Mouse (Mus musculus) liver, embryonic 11.5 days (tissue): ENCODE data around the gene Pxn. TPM values are rescaled to one million over a fixed set of nuclear protein-coding genes. Genes with fewer than 3 reads are reported as not detected.
A peak's percentile ranks its signal among the peaks of the same experiment; 100 is the strongest.
"Not testable (repeated sequence)": the region's sequence is repeated elsewhere in the genome, so short reads cannot be mapped to it uniquely, and the experiment has no call there.

Experiments used
- ATAC-seq: fragments of 200-750 bp; cut with Nextera tagmentation; replicated peaks from 2 replicates; pipeline ENCODE4 v1.8.0; 2017; ENCODE audit warnings: moderate number of reproducible peaks, mild to moderate bottlenecking, moderate TSS enrichment, moderate library complexity; ENCODE audit not compliant: low FRiP score
- DNase-seq: peaks from one replicate; pipeline ENCODE4 v3.0.0-alpha.2; 2017; ENCODE audit warnings: low spot score
- H3K27ac ChIP-seq: fragments of 300-500 bp; sonication (generic); 2 replicates; pipeline ENCODE4 v1.5.1; 2014; ENCODE audit warnings: mild to moderate bottlenecking, low read depth, low read length, control low read depth
- H3K27me3 ChIP-seq: fragments of 300-500 bp; sonication (generic); replicated peaks from 2 replicates; pipeline ENCODE4 v1.6.1; 2014; ENCODE audit warnings: low read length, mixed read lengths; ENCODE audit not compliant: control insufficient read depth, insufficient read depth
- H3K36me3 ChIP-seq: fragments of 300-500 bp; sonication (generic); 2 replicates; pipeline ENCODE4 v1.6.1; 2014; ENCODE audit warnings: mild to moderate bottlenecking, low read length, moderate library complexity, mixed read lengths; ENCODE audit not compliant: control insufficient read depth, insufficient read depth
- H3K4me1 ChIP-seq: fragments of 300-500 bp; sonication (generic); replicated peaks from 2 replicates; pipeline ENCODE4 v1.6.1; 2014; ENCODE audit warnings: low read length, mixed read lengths; ENCODE audit not compliant: control insufficient read depth, insufficient read depth
- H3K4me2 ChIP-seq: fragments of 300-500 bp; sonication (generic); 2 replicates; pipeline ENCODE4 v1.6.1; 2014; ENCODE audit warnings: mild to moderate bottlenecking, control low read depth, moderate library complexity
- H3K4me3 ChIP-seq: fragments of 300-500 bp; sonication (generic); 2 replicates; pipeline ENCODE4 v1.5.1; 2014; ENCODE audit warnings: low read depth, low read length, control low read depth
- H3K9ac ChIP-seq: fragments of 300-500 bp; sonication (generic); 2 replicates; pipeline ENCODE4 v1.6.1; 2014; ENCODE audit warnings: low read depth, low read length, control low read depth
- H3K9me3 ChIP-seq: fragments of 300-500 bp; sonication (generic); 2 replicates; pipeline ENCODE4 v1.6.1; 2016; ENCODE audit warnings: low read length, inconsistent platforms, mixed read lengths; ENCODE audit not compliant: control insufficient read depth
- WGBS: fragments of 180-500 bp; shearing (Covaris S2); extraction: QIAGEN DNeasy Blood & Tissue Kit; methylation state at CpG from one replicate; pipeline ENCODE4 v1.1.7; 2014; 5-methylcytosine and 5-hydroxymethylcytosine counted together
- polyA plus RNA-seq: library from polyadenylated mRNA; unstranded; fragments of >200 nt; fragmentation: Nextera tagmentation; extraction: Ambion mirVana; gene quantifications from 2 replicates; pipeline ENCODE4 v1.2.1, GENCODE M21; 2014

The Pxn gene
- polyA plus RNA-seq, 1 experiment from 2014 or later = 12.4 TPM

DNA sequence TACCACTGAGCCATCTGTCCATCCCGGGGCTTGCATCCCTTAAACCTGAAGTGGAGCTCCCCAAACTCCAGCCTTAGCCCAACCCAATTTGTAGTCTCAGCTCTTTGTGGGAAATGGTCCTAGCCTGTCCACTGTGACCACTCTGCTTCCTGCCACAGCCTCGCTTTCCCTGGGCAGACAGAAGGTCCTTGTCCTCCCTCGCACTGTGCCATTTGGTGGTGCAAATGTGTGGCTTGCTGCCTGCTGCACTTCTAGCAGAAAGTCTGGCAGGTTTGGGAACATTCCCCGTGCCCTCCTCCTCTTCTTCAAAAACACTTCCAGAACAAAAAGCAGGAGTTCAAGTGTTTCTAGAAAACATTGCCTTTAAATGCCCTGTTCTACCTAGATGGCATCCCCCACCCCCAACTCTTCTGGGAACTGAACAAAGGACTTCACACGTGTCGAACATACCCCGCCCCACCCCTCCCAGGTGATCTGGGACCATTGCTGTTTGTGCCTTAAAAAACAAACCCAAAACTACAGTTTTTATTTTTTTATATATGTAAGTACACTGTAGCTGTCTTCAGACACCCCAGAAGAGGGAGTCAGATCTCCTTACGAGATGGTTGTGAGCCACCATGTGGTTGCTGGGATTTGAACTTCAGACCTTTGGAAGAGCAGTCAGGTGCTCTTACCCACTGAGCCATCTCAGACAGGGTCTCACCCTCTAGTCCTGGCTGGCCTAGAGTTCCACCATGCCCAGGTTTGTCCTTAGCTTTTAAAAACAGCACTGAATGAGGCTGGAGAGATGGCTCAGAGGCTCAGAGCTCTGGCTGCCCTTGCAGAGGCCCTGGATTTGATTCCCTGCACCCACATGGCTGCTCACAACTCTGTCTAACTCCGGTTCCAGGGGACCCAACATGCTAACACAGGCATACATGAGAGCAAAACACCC, 7.9 kb upstream of the Pxn start:
- WGBS = 51% methylated on average over 9 of the region's 9 CpGs
- DNase-seq (no peak), ATAC-seq (no peak)
- no peak overlapping the region for H3K4me2 ChIP-seq
- no peak overlapping the region for H3K9ac ChIP-seq
- no peaks in the 10 kb centered on the region for H3K36me3 ChIP-seq
- H3K27ac ChIP-seq = no peak overlapping the region
- H3K9me3 ChIP-seq = no peaks in the 10 kb centered on the region
- no peaks in the 10 kb centered on the region for H3K27me3 ChIP-seq
- H3K4me3 ChIP-seq = no peak overlapping the region
- H3K4me1 ChIP-seq = 0 out of 2 replicates have a peak, but pooled peaks cover 2% of the 10 kb centered on the region

DNA sequence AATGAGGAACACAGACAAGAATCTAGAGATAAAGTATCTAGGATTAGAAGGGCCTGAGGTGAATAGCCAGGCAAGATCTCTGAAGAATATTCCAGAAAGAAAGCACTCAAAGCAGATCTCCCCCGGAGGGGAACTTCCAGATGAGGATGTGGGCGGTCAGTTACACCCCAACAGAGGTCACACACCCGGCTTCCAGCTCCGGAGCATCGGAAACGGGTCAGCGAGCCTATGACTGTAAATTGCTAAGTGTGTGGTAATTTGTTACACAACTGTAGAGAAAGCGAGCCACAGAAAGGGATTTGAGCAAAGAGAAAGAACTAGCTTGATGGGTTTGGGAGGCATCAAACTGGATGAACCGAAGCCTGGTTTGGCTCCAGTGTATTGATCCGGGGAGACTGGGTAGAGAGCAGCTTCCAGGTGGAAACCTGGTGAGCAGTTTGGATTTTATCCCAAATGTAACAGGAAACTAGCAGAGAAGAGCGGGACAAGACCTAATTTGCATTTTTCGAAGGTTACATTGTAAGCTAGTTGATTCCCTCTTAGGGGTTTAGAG, 6.0 kb upstream of the Pxn start:
- H3K9me3 ChIP-seq = no peaks in the 10 kb centered on the region
- no peak overlapping the region for H3K4me3 ChIP-seq
- no peaks in the 10 kb centered on the region for H3K4me1 ChIP-seq
- H3K9ac ChIP-seq = no peak overlapping the region
- ATAC-seq = no peak
- H3K4me2 ChIP-seq = no peak overlapping the region
- 68% methylated on average over 12 of the region's 12 CpGs for WGBS
- H3K27me3 ChIP-seq = no peaks in the 10 kb centered on the region
- no peak for DNase-seq
- H3K36me3 ChIP-seq = no peaks in the 10 kb centered on the region
- H3K27ac ChIP-seq = no peak overlapping the region

GRCm38 (mm10) chr5:115503035-115503434, 3.4 kb upstream of the Pxn start:
- Histone ChIP-seq H3K4me3 (no peak overlapping the region), H3K36me3 (no peaks in the 10 kb centered on the region), H3K27me3 (no peaks in the 10 kb centered on the region), H3K27ac (no peak overlapping the region), H3K4me1 (peaks cover 9% of the 10 kb centered on the region), H3K9me3 (no peaks in the 10 kb centered on the region), H3K9ac (no peak overlapping the region), H3K4me2 (no peak overlapping the region)
- DNase-seq (no peak), ATAC-seq (no peak)
- WGBS = 57% methylated on average over 12 of the region's 12 CpGs

- ATAC-seq, H3K4me2 ChIP-seq, H3K9me3 ChIP-seq, H3K9ac ChIP-seq, DNase-seq, H3K27ac ChIP-seq, H3K27me3 ChIP-seq, H3K4me3 ChIP-seq, H3K36me3 ChIP-seq: not testable (repeated sequence)
- peaks cover 33% of the 10 kb centered on the region for H3K4me1 ChIP-seq
- WGBS = 75% methylated on average over 4 of the region's 4 CpGs
Measured at GRCm38 (mm10) chr5:115505617-115506016, 859 bp upstream of the Pxn start.

DNA sequence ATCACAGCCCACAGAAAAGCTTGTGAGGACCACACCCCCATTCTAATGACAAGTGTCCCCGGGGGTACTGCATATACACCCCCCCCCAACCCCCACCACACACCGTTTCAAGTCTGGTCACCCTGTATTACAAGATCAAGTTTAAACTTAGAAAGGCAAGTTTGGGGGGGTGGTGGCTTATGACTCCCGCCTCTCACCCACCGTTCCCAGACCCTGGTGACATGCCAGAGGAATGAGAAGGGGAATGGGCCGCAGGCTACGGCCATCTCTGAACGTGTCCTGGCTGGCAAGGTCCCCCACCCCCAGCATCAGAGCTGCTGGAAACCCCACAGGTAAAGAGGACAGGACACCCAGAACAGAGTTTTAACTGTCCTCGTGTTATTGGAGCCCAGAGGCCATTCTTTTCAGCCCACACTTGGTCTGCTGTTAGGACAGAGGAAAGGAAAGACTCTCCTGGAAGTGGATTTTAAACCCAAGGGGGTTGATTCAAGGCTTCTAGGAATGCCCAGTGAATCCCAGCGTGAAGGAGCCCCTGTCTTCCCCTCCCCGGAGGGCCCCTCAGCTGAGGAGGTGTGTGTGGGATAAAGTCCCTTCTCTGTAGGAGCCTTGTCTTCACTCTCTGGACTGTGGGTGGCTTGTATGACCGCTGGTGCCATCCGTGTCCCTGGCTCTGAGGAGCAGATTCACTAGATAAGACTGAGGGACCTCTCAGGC, 948 bp downstream of the Pxn start:
- Histone ChIP-seq H3K9me3 (no peaks in the 10 kb centered on the region), H3K4me1 (peaks cover 33% of the 10 kb centered on the region), H3K27ac (no peak overlapping the region), H3K36me3 (no peaks in the 10 kb centered on the region), H3K9ac (peak overlapping the region; percentile 87), H3K4me3 (peak overlapping the region; percentile 91), H3K4me2 (peak overlapping the region; percentile 94), H3K27me3 (no peaks in the 10 kb centered on the region)
- no peak for DNase-seq
- WGBS = 19% methylated on average over 12 of the region's 12 CpGs
- ATAC-seq = no peak

DNA sequence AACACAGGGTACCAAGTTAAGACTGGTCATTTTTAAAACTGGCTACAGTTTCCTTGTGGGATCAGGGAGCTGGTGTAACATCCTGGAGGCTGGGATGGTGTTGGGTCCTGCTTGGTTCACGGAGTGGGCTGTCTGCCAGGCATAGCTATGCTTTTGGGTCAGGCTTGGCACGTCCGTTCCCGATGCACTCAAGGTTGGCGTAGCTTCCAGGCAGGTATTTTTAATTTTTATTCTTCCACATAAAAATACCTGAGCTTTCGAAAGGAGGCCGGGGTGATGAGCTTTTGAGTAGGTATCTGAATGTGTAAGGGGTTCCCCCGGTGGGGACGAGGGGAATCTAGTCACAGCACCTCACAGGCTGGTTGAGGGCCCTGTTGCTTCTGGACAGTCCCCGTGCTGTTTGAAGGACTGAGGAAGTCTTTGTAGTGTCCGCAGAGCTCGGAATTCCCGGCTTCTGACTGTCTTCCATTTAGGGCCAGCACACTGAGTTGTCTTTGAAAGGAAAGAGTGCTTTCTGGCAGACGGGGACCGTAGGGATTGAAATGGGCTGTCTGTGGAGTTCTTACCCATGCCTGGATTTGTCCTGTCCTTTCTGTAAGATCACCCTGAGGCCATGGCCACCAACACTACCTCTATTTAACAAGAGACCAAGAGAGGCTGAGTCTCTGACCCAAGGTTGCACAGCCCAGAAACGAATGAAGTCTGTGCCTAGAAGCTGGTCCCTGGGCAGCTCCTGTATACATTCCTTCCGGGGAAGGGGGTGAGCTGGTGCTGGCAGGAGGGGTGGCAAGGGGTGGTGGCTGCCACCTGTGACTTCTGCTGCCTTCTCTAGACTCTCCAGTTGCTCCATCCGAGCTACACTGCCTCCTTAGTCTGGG, 1.7 kb downstream of the Pxn start:
- no peaks in the 10 kb centered on the region for H3K27me3 ChIP-seq
- 56% methylated on average over 18 of the region's 18 CpGs for WGBS
- no peak overlapping the region for H3K27ac ChIP-seq
- H3K4me1 ChIP-seq = peaks cover 33% of the 10 kb centered on the region
- H3K9ac ChIP-seq = peak overlapping the region; percentile 87
- DNase-seq = no peak
- peak overlapping the region; percentile 91 for H3K4me3 ChIP-seq
- peak overlapping the region; percentile 94 for H3K4me2 ChIP-seq
- H3K9me3 ChIP-seq = no peaks in the 10 kb centered on the region
- ATAC-seq = no peak
- no peaks in the 10 kb centered on the region for H3K36me3 ChIP-seq

GRCm38 (mm10) chr5:115508859-115509147, 2.3 kb downstream of the Pxn start:
- Histone ChIP-seq H3K36me3 (no peaks in the 10 kb centered on the region), H3K4me2 (peak overlapping the region; percentile 94), H3K9me3 (no peaks in the 10 kb centered on the region), H3K9ac (peak overlapping the region; percentile 87; the same call in 1 of the 2 replicates), H3K4me1 (peaks cover 34% of the 10 kb centered on the region), H3K4me3 (peak overlapping the region; percentile 91), H3K27ac (no peak overlapping the region), H3K27me3 (no peaks in the 10 kb centered on the region)
- WGBS = 45% methylated on average over 10 of the region's 10 CpGs
- DNase-seq (no peak), ATAC-seq (no peak)

DNA sequence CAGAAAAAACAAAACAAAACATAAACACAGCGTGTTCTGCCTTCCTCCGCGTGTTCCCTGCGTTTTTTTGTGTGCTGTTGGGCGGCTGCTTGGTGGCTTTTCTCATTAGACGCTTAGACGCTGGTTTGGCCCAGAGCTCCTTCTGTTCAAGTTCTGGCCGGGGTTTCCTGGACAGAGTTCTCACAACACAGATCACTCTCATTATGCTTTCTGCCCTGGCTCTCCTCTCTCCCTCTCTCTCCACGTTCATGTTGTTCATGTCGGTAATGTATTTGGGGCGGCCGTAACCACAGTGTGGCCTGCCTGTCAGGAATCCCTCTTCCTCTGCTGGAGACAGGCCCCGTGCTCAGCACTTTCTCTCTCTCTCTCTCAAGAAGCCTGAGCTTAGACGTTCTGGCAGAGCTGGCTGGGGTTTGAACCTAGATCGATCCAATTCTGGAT, 2.9 kb downstream of the Pxn start:
- peak overlapping the region; percentile 25 for H3K9ac ChIP-seq
- H3K4me3 ChIP-seq = peak overlapping the region; percentile 91; the same call in 1 of the 2 replicates
- H3K27me3 ChIP-seq = no peaks in the 10 kb centered on the region
- ATAC-seq (no peak), DNase-seq (no peak)
- H3K27ac ChIP-seq = peak overlapping the region; percentile 13; the same call in 1 of the 2 replicates
- no peaks in the 10 kb centered on the region for H3K9me3 ChIP-seq
- WGBS = 40% methylated on average over 15 of the region's 15 CpGs
- peaks cover 37% of the 10 kb centered on the region for H3K4me1 ChIP-seq
- H3K4me2 ChIP-seq = peak overlapping the region; percentile 94
- H3K36me3 ChIP-seq = no peaks in the 10 kb centered on the region
